Mouse (Mus musculus) limb, embryonic 11.5 days (tissue): ENCODE measurements at regions not wholly inside any gene's neighbourhood (a gene's known extent, or its start where the extent isn't known, plus 50 kb on each side); places are given as distances from the start of the nearest gene placed in this dataset.

Experiments
- ATAC-seq: fragments of 200-750 bp; cut with Nextera tagmentation; 2 replicates; pipeline ENCODE4 v1.8.0; 2017; ENCODE audit warnings: low read depth; ENCODE audit not compliant: insufficient number of reproducible peaks, low FRiP score, low TSS enrichment
- DNase-seq: peaks from one replicate; pipeline ENCODE4 v3.0.0-alpha.2; 2015; ENCODE audit warnings: low spot score
- H3K27ac ChIP-seq: fragments of 300-500 bp; sonication (generic); replicated peaks from 2 replicates; pipeline ENCODE4 v1.5.1; 2014; ENCODE audit warnings: low read depth, mild to moderate bottlenecking, low read length
- H3K27me3 ChIP-seq: fragments of 300-500 bp; sonication (generic); 2 replicates; pipeline ENCODE4 v1.6.1; 2014; ENCODE audit warnings: mild to moderate bottlenecking, low read length, mixed read lengths; ENCODE audit not compliant: control insufficient read depth, insufficient read depth
- H3K36me3 ChIP-seq: fragments of 300-500 bp; sonication (generic); 2 replicates; pipeline ENCODE4 v1.6.1; 2014; ENCODE audit warnings: mild to moderate bottlenecking, low read length, moderate library complexity, mixed read lengths; ENCODE audit not compliant: control insufficient read depth, insufficient read depth
- H3K4me1 ChIP-seq: fragments of 300-500 bp; sonication (generic); 2 replicates; pipeline ENCODE4 v1.6.1; 2014; ENCODE audit warnings: low read length, mixed read lengths; ENCODE audit not compliant: control insufficient read depth, insufficient read depth
- H3K4me2 ChIP-seq: fragments of 300-500 bp; sonication (generic); 2 replicates; pipeline ENCODE4 v1.6.1; 2014; ENCODE audit warnings: low read depth, mild to moderate bottlenecking, moderate library complexity; ENCODE audit not compliant: severe bottlenecking
- H3K4me3 ChIP-seq: fragments of 300-500 bp; sonication (generic); 2 replicates; pipeline ENCODE4 v1.5.1; 2014; ENCODE audit warnings: low read depth, low read length
- H3K9ac ChIP-seq: fragments of 300-500 bp; sonication (generic); 2 replicates; pipeline ENCODE4 v1.6.1; 2014; ENCODE audit warnings: mild to moderate bottlenecking, low read length
- H3K9me3 ChIP-seq: fragments of 300-500 bp; sonication (generic); 2 replicates; pipeline ENCODE4 v1.6.1; 2016; ENCODE audit warnings: low read length; ENCODE audit not compliant: control insufficient read depth
- WGBS: fragments of 180-500 bp; shearing (Covaris S2); extraction: QIAGEN DNeasy Blood & Tissue Kit; methylation state at CpG from one replicate; pipeline ENCODE4 v1.1.7; 2014; 5-methylcytosine and 5-hydroxymethylcytosine counted together

DNA sequence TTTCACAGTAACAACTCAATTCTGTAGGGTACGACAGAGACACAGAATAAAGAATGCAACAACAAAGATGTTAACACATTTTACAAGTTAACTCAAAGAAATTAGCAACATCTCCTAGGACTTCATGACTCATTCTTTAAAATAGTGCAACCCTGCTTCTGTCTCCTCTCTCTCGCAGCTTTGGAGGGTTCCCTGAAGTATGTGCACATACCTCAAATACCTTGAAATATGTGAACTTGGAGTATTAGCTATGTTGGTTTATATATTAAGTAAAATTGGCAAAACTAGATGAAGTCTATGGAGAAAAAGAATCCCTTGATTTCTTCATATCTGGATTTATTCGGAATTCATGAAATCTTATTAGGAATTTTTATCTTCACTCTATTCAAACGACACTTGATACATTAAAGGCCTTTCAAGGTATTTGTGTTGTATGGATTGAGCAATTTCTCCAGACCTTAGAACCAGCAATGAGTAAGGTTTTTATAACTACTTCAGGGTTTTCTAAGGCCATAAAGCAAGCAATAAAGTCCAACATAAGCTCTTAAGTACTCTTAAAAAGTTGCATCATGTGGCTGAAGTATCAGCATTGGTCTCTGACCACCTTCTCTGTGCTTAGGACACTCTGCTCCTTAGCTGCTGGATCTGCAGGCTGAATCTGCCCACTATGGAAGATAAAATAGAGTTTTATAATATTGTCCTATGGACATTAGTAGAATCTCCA, 82.8 kb upstream of the Robo1 start:
- no peak overlapping the region for H3K4me3 ChIP-seq
- no peak for DNase-seq
- H3K4me1 ChIP-seq, result no peaks in the 10 kb centered on the region
- no peak overlapping the region for H3K27ac ChIP-seq
- 77% methylated on average over 4 of the region's 4 CpGs for WGBS
- H3K9me3 ChIP-seq, result no peaks in the 10 kb centered on the region
- H3K27me3 ChIP-seq, result no peaks in the 10 kb centered on the region
- no peak for ATAC-seq
- H3K36me3 ChIP-seq, result no peaks in the 10 kb centered on the region
- H3K9ac ChIP-seq, result no peak overlapping the region
- no peak overlapping the region for H3K4me2 ChIP-seq

DNA sequence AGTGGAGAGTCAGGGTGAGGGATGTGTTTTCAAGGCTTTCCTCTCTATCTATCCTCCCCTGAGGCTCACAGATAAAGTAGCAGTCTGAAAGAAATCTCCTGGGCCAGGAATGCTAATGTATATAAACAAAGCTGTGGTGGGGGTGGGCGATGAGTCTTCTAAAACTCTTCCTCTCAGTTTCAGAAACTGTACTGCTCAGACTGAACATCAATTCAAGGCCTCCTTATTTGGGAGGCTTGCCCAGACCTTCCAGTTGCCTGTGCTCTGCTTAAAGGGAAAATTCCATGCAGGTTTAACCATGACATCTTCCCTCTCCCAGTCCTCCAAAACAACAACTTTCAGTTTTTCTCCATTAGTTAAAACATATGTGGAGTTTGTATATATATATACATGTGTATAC, 73.7 kb upstream of the Robo1 start:
- Histone ChIP-seq H3K4me1 (no peaks in the 10 kb centered on the region), H3K27me3 (no peaks in the 10 kb centered on the region), H3K27ac (no peak overlapping the region), H3K4me3 (no peak overlapping the region), H3K9me3 (no peaks in the 10 kb centered on the region), H3K4me2 (no peak overlapping the region), H3K9ac (no peak overlapping the region), H3K36me3 (no peaks in the 10 kb centered on the region)
- DNase-seq (no peak), ATAC-seq (no peak)
- 38% methylated on average over 1 of the region's 1 CpGs for WGBS

DNA sequence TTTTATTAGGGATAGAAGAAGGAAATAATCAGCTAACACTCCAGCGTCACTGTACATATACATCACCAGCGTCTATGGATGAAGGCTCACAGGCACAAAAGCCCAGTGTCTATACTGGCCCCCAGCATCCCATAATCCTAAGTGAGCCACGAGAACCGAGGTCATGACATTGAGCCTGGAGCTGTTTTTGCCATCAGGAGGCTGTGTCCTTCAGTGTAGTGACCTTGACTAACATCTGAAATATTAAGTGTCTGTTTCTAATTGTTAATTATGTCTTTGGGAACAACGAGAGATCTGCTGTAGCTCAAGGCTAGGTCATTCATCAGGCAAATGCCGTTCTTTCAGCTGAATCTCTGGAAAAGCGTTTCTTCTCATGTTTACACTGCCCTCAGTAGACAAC, 68.5 kb upstream of the Robo1 start:
- ATAC-seq (no peak), DNase-seq (no peak)
- 54% methylated on average over 7 of the region's 7 CpGs for WGBS
- Histone ChIP-seq H3K4me3 (no peak overlapping the region), H3K4me2 (no peak overlapping the region), H3K9me3 (no peaks in the 10 kb centered on the region), H3K36me3 (no peaks in the 10 kb centered on the region), H3K27ac (no peak overlapping the region), H3K4me1 (no peaks in the 10 kb centered on the region), H3K27me3 (no peaks in the 10 kb centered on the region), H3K9ac (no peak overlapping the region)

- ATAC-seq (no peak), DNase-seq (no peak)
- Histone ChIP-seq H3K36me3 (no peaks in the 10 kb centered on the region), H3K4me2 (no peak overlapping the region), H3K4me3 (no peak overlapping the region), H3K27ac (no peak overlapping the region), H3K9ac (no peak overlapping the region), H3K27me3 (no peaks in the 10 kb centered on the region), H3K4me1 (no peaks in the 10 kb centered on the region), H3K9me3 (no peaks in the 10 kb centered on the region)
- WGBS, result 64% methylated on average over 3 of the region's 3 CpGs
Observed at GRCm38 (mm10) chr16:72256388-72256787, 51.7 kb upstream of the Robo1 start.
